Mouse (Mus musculus) kidney, adult 18-20 months (tissue): Measurements from ENCODE around the gene Cnot9.
"Not testable (repeated sequence)": the region's sequence is repeated elsewhere in the genome, so short reads cannot be mapped to it uniquely, and the experiment has no call there.

Experiments
- DNase-seq: peaks from one replicate; pipeline ENCODE4 v3.0.0; 2021

Cnot9 gene

GRCm38 (mm10) chr1:74505721-74506464, at the start of gene Cnot9:
Gene Cnot9 (plus strand): TSS chr1:74506058.
- DNase-seq = peak; percentile 100

- DNase-seq = peak; percentile 53
These were observed 45.6 kb upstream of the Cnot9 start for GRCm38 (mm10) chr1:74460273-74460672.

- no peak for DNase-seq
These were observed 20.1 kb upstream of the Cnot9 start for GRCm38 (mm10) chr1:74485792-74486191.

GRCm38 (mm10) chr1:74501106-74501505, 4.8 kb upstream of the Cnot9 start:
- DNase-seq = no peak

GRCm38 (mm10) chr1:74505393-74505720, 501 bp upstream of the Cnot9 start:
- no peak for DNase-seq

- DNase-seq = no peak
These were observed 618 bp downstream of the Cnot9 start for GRCm38 (mm10) chr1:74506471-74506881.

- DNase-seq = no peak
These were observed 1.9 kb downstream of the Cnot9 start for GRCm38 (mm10) chr1:74507780-74508179.

GRCm38 (mm10) chr1:74511306-74511705, 5.4 kb downstream of the Cnot9 start:
- DNase-seq = no peak

GRCm38 (mm10) chr1:74512999-74513398, 7.1 kb downstream of the Cnot9 start:
- DNase-seq = not testable (repeated sequence)

GRCm38 (mm10) chr1:74519875-74520274, 14.0 kb downstream of the Cnot9 start:
- DNase-seq = no peak

GRCm38 (mm10) chr1:74524746-74525145, 18.9 kb downstream of the Cnot9 start:
- no peak for DNase-seq

GRCm38 (mm10) chr1:74528589-74528988, 22.7 kb downstream of the Cnot9 start:
- DNase-seq = no peak

GRCm38 (mm10) chr1:74538650-74539049, 32.8 kb downstream of the Cnot9 start:
- no peak for DNase-seq

- peak; percentile 29 for DNase-seq
These were observed 36.6 kb downstream of the Cnot9 start, which contains the start of gene Plcd4 for GRCm38 (mm10) chr1:74542451-74542961. Gene Plcd4 (plus strand): TSS chr1:74542888.

- no peak for DNase-seq
These were observed 38.3 kb downstream of the Cnot9 start, which contains the start of gene Usp37 for GRCm38 (mm10) chr1:74544184-74544583. Gene Usp37 (minus strand): TSS chr1:74544284.

- no peak for DNase-seq
These were observed 53.2 kb downstream of the Cnot9 start for GRCm38 (mm10) chr1:74559061-74559460.

- DNase-seq = no peak
These were observed 60.0 kb downstream of the Cnot9 start for GRCm38 (mm10) chr1:74565834-74566233.

- no peak for DNase-seq
These were observed 64.2 kb downstream of the Cnot9 start for GRCm38 (mm10) chr1:74569739-74570719.
